Mouse (Mus musculus) stomach, postnatal 0 days (tissue): Measurements from ENCODE around the gene Rtl9.

Experiments used
- CTCF ChIP-seq: IDR thresholded peaks from 2 replicates; pipeline ENCODE4 v1.5.1; 2016; ENCODE audit warnings: antibody characterized with exemption, low read depth, mild to moderate bottlenecking, moderate library complexity
- EP300 ChIP-seq: optimal IDR thresholded peaks from 2 replicates; pipeline ENCODE3; 2016; ENCODE audit warnings: antibody characterized with exemption

DNA sequence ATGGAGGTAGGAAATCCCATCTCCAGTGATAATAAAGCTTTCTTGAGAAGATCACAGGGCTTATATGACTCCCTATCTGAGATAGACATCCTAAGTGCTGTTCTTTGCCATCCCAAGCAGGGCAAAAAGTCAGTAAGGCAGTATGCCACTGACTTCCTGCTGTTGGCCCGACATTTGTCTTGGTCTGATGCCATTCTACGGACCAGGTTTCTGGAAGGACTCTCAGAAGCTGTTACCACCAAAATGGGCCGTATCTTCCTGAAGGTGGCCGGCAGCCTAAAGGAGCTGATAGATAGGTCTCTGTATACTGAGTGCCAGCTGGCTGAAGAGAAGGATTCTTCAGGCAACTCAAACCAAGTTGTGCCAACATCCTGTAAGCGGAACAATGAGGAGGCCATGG is 3.8 kb downstream of the Rtl9 start:
- TF ChIP-seq CTCF (no peak), EP300 (no peak)
